Mouse (Mus musculus) CH12.LX (cell line): ENCODE results near the gene Ehd1.
A peak's percentile ranks its signal among the peaks of the same experiment; 100 is the strongest.

Experiments used
- CHD2 ChIP-seq: IDR thresholded peaks from 2 replicates; pipeline ENCODE4 v1.6.1; 2011; ENCODE audit warnings: low read length, improper control_type of control experiment
- CTCF ChIP-seq, 2 experiments: IDR thresholded peaks in 1 of 2; conservative IDR thresholded peaks in 1 of 2; 2 replicates each; pipeline ENCODE4 v1.5.1; 2011 to 2012; ENCODE audit warnings: low read depth in 2 of 2, low read length in 2 of 2, improper control_type of control experiment in 1 of 2, inconsistent platforms in 1 of 2, mild to moderate bottlenecking in 1 of 2, moderate library complexity in 1 of 2
- JUND ChIP-seq: conservative IDR thresholded peaks from 2 replicates; pipeline ENCODE4 v1.6.1; 2011; ENCODE audit warnings: low read depth, low read length, improper control_type of control experiment
- TCF12 ChIP-seq: IDR thresholded peaks from 2 replicates; pipeline ENCODE4 v1.6.1; 2014; ENCODE audit warnings: low read depth, mild to moderate bottlenecking, inconsistent platforms, low read length, improper control_type of control experiment

DNA sequence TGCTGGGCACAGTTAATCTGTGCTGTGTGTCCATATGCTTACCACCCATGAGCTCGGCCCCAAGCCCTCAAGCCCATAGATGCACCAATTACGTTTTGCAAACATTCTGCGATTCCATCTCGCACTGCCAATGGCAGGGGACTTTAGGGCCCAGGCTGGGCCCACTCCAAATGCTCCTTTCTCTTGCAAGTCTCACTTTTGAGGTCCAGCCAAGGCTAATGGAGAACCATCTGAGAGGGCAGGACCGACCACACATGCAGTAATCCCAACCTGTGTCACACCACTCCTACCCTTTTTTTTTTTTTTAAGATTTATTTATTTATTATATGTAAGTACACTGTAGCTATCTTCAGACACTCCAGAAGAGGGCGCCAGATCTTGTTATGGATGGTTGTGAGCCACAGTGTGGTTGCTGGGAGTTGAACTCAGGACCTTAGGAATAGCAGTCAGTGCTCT, 10.8 kb upstream of the Ehd1 start:
- TF ChIP-seq CHD2, result no peak
- peak in 1 of 2 experiments; percentile 30; a peak in 1 of 4 replicates for TF ChIP-seq CTCF (conservative IDR thresholded peaks at IDR 0.05 in 1 of 2, IDR thresholded peaks at IDR 0.05 in 1 of 2; ENCODE audit: low read depth in 2 of 2, low read length in 2 of 2)
- no peak for TF ChIP-seq JUND
- TF ChIP-seq TCF12, result no peak
